Mouse (Mus musculus) urinary bladder, postnatal 14 days (tissue): ENCODE results near the gene Osr1.

Source experiments
- DNase-seq: peaks from one replicate; pipeline ENCODE4 v3.0.0; 2021; ENCODE audit warnings: low spot score

Gene Osr1

DNA sequence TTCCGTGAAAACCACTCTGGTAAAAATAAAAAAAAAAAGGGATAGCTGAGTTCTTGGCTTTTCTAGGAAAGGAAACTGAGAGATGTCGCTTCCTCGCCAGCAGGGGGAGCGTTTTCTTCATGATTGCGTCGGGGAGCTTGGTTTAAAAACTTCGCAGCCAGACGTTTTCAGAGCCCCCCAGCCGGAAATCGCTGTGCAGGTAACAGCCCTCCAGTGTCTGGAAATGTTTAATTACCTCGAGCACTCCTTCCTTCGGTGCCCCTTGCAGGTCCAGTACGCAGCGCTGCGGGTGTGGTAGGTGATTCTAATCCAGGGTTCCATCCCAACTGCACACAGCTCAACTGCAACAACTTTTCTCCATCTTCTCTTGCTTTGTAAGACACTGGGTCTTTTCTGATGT lies at the start of gene Osr1:
Gene Osr1 (plus strand): TSS at position 146 of the 400 bp plus-strand sequence.
- peak; percentile 78 for DNase-seq

DNA sequence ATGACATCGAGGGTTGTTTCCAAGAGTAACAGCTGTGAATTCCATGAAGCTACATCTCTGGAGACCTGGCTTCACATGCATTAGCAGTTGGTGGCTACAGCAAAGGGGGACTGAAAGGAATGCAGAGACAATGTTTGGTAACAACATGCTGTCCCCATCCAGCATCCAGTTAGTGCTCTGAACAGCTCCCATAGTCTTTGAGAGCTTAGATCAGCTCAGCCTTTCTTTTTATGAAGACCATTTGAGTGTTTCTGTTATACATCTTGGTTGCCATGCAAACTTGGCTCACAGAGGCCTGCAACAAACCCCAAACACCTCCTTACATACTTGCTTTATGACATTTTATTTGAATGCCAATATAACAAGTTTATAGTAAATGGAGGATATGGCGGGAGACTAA lies 19.6 kb upstream of the Osr1 start:
- DNase-seq = no peak

DNA sequence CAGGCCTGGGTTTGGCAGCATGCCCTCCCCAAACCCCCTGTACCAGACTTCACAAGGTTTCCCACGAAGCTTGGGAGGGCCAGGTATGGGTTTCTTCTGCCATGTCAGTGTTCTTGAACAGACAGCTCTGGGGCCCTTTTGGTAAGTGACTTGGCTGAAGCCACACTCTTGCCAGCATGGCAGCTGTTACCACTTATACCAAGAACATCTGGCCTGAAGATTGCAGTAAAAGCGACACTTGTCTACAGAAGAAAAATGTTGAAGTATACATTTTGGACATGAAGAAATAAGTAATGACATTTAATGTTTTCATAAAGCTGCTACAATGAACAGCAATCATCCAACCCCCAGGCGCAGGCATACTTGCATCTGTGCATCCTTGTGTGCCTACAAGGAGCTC lies 5.0 kb upstream of the Osr1 start:
- no peak for DNase-seq

DNA sequence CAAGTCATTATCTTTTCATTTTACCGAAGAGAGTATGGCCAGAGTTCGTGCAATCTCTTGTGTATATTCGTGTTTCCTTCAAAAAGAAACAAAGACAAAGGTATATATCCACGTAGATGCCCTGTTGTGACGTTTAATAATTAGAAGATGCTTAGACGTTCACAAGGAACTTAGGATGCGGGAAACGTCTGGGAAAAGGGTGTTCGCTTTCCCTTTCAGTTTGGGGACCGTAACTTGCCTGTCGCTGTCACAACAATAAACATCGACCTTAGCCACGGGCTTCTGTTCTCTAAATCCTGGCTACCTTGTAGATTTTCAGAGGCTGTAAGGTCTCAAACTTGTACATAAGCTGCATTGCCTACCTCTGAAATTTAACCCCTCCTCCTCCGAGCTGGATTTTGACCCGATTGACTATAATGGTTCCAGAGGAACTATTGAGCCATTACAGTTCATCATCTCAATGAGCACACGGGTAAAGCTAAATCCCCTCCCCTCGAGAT lies 630 bp downstream of the Osr1 start:
- DNase-seq = no peak

DNA sequence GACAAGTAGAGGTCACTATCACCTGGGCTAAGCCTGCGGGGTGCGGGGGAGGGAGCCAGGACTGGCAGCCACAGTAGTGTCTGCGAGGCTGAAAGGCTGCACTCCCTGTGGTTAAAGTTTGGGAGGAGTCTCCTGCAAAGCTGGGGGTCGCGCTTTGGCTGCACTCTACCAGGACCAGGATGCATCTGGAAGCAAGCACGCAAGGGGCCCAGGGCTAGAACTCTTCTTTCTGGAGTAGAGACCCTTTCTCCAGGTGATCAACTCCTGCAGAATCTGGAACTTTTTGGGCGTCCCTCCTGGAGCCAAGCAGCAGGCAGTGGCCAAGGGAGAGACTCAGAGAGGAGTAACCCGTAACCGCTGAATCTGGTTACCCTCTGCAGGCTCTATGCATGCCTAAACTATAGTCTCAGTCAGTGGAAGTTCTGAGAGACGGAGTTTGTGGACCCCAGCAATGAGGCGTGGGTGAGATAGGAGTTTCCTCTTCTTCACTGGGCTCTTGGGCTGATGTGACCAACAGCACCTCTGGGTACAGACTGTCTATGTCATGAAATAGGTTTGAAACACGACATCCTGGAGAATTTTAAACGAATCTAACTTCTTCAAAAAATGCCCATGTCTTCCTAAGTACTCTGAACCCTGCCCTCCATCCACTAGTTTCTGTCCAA lies 1.5 kb downstream of the Osr1 start:
- no peak for DNase-seq

DNA sequence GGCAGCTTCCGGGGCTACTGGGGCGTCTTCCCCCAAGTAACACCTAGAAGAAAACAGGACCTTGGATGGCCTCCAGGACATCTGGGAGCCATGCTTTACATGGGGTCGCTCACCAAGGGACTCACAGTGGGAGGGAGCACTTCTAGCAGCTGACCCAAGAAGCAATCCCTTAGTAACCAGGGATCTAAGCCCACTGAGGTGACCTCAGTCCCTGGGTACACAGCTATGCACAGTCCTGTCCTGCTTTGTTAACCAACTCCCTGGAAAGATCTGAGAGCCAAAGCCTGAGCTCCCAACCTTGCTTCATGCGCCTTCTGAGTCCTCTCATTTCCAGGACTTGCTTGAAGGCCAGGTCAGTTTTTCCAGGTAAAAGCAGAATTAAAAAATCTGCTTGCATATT lies 2.1 kb downstream of the Osr1 start:
- no peak for DNase-seq

DNA sequence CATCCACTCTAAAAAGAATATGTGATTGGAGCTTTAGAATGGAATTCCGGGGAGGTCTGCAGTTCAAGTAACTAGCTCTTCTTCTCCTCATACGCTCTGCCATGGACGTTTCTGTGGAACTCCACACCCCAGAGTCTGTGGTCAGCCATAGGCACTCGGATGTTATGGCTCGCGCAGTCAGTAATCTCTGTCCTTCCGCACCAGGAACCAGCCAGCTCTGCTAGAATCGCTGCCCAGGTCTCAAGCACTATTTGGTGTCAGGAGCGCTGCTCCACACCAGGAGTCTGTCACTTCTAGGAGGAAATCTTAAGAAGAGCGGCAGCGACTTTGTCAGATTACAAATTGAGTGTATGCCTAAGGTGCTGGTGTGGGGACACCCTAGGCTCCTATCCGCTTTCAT lies 3.8 kb downstream of the Osr1 start:
- DNase-seq = peak; percentile 30

DNA sequence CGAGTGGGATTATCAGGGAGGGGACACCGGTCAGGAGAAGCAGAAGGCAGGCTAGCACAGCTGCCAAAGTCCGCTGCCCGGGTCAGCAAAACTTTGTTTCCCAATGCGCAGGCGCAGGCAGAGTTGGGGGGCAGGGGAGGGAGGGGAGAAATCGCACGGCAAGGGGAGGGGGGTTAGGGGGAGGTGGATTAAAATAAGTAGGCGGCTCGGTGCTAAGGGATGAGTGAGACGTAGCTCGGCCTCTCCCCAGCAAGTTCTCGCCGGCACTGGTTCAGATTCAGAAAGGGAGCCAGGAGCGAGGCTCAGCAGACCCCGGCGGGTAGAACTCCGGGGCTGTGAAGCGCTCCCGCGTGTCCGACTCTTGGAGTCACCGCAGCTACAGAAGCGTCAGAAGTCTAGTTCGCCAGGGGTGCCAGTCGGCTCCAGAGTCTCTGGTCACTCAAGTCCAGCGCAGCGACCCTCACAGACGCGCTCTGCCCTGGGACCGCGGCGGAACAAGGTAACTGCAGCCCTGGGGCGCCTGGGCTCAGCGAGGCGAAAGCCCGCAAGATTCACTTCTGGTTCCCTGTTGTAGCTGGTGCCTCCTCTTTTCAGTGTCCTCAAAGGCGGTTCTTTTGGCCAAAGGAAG lies 4.4 kb downstream of the Osr1 start:
- DNase-seq = peak; percentile 74

DNA sequence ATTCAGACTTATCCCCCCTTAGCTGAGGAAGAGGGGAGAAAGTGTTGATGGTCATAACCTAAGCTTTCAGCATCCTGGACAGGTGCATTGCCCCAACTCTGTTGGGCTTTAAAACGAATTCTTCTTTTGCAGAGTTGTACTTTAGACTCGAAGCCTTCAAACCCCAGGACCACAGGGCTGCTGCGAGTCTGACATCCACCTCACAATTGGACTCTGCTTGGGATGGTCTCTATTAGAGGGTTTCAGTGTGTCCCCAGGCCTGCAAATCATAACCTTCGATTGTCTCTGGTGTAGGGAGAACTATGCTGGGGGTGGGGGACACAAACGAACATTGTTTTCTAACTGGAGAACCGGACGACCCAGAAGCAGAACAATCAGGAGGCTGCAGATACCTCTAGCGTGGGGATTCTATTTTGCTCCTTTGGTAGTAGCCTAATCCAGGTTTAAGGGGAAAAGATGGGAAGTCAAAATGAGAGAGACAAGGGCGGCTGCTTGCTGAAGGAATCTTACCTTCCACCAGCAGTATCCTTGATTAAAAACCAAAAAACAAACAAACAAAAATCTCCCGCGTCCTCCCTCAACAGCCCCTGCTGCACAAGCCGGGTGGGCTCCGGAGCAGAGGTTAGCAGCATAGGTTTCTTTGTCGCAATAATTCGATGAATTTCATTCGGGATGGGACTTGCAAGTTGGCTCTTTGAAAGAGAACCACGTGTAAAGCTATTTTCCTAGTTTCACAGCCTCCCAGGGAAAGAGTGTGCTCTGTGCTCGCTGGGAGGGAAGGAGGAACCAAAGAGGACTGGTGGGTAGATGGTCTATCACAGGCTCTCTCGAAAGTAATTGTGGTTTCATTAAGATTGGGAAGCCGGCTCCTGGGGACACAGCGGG lies 5.5 kb downstream of the Osr1 start:
- no peak for DNase-seq

DNA sequence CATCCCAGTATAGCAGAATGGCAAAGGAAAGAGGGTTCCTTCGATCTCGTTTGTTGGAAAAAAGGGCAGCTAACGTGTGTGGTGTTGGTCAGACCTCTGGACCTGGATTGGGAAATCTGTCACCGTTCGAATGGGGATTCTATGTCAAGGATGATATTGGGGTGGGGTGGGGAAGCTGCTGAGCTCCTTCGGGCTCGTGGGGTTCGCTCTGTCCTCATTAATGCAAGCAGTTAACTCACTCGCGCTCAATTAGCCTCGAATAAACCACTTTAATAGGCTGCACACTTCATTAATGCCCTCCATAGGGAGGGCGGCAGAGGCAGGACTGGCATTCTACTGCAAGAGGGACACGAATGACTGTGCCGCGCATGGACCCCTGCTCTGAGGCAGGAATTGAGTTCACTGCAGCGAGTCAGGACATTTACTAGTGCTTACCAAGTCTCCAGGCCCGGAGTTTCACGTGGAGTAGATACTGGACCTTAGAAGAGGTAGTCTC lies 6.2 kb downstream of the Osr1 start:
- DNase-seq = no peak

DNA sequence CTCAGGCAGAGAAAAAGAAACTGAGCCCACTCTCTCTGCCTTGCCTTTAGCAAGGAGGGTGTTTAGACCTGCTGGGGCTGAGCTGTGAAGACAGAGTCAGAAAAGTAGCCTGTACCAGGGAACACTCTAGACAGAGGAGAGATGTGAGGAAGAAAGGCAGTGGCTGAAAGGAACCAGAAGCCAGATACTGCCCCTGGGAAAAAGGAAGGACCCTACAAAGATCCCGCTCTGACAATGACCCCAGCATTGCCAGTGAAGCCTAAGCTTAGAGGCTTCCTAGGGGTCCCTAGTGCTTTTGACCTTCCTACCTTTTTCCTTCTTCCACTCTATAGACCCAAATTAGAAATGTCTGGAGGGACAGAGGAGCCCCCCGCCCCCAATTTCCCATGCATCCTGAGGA lies 7.7 kb downstream of the Osr1 start:
- no peak for DNase-seq

DNA sequence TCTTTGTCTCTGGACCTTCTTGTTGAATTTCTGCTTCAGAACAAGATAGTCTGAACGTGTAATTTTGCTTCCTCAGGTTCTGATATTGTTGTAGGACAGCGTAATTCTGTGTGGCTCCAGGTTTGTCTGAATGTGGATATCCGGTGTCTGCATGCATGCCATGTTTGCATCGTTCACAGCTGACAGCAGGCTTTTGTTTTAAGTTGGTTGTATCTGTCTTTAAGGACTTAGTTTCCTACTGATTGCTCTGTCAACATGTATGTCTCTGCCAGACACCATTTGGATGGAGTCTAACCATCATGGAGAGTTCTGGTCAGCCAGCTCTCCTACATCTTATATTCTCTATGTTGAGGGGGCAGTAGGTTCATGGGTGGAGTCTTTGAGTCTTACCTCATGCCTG lies 8.7 kb downstream of the Osr1 start:
- no peak for DNase-seq

DNA sequence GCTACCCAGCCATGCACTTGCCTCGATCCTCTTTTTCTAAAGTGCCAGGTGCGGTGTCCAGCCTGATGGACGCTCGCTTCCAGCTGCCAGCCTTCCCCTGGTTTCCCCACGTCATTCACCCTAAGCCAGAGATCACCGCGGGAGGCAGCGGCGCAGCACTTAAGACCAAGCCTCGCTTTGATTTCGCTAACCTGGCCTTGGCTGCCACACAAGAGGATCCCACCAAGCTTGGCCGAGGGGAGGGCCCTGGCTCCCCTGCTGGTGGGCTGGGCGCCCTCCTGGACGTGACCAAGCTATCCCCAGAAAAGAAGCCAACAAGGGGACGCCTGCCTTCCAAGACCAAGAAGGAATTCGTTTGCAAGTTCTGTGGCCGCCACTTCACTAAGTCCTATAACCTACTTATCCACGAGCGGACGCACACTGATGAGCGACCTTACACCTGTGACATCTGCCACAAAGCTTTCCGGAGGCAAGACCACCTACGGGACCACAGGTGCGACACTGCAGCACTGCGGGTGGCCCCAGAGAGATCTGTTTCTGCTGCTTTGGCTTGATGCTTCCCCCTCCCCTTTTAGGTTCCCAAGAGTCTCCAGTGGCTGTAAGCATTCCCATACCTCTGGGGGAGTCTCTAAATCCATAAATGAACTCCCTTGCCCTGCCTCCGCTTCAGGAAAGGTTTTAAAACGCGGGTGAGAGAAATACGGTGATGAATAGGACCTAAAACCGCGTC lies 9.6 kb downstream of the Osr1 start:
- no peak for DNase-seq

DNA sequence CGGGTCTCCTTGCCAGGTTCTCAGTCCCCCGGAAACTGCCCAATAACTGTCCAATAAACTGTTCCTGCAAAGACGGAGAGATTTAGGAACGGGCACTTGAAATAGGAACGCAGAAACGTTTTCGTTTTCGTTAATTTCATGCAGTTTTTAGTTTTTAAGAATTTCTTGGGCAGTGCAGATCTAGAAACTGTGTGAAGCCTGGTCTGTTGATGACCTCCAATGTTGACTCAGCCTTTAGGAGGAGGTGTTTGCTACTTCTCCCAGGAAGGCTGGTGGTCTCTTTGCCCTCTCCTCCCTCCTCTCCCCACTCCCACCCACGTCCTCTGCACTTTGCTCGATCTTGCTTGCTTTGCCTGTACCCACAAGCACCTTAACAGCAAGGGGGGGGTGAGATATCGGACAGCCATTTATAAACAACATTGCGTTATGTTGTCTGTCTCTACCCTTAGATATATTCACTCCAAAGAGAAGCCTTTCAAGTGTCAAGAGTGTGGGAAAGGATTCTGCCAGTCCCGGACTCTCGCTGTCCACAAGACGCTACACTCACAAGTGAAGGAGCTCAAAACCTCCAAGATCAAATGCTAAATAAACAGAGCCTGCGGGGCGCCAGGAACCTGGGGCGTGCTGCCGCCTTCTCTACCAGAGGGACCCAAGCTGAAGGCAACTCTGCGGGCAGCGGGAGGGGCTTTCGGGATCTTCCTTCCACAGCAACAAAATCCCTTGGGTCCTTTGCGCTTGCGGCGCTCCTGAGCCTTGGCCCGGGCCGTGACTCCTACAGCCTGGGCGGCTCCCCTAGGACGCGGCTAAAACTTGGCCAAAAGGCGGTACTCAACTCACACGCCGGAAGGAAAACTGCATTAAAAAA lies 10.4 kb downstream of the Osr1 start:
- DNase-seq = peak; percentile 49

DNA sequence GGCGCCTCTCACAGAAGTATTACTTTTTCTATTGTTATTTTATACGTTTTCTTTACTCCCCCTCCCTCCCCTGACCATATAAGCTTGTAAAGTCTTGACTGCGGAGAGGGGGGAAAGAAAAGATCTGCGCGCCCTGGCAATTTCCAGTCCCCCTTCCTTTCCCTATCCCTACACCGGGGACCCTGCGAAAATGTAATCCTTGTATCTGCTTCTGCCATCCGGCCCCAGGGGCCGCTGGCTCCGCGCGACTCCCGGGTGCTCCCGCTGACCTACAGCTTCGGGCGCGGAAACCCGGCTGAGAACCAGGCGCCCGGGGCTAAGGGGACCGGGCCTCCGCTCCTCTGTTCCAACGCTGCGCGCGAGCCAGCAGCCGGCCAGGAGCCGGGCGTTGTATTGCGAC lies 11.1 kb downstream of the Osr1 start:
- DNase-seq = peak; percentile 11

DNA sequence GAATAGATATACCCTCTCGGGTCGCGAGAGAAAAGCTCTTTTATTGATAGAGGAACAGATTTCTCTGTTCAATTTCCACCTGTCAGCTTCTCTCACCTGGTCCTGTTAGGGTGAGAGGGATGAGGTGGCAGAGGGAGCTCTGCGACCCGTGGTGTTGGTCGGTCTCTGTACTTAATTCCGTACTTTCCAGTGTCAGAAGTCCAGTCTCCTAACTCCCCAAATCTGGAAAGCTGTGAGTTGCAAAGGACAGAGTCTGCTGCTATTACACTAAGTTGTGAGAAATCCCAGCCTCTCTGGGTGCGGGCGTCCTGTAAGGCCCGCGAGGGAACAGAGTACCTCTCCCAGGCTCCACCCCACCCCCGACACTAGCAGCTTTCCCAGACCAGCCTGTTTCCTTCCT lies 11.6 kb downstream of the Osr1 start:
- DNase-seq = no peak

DNA sequence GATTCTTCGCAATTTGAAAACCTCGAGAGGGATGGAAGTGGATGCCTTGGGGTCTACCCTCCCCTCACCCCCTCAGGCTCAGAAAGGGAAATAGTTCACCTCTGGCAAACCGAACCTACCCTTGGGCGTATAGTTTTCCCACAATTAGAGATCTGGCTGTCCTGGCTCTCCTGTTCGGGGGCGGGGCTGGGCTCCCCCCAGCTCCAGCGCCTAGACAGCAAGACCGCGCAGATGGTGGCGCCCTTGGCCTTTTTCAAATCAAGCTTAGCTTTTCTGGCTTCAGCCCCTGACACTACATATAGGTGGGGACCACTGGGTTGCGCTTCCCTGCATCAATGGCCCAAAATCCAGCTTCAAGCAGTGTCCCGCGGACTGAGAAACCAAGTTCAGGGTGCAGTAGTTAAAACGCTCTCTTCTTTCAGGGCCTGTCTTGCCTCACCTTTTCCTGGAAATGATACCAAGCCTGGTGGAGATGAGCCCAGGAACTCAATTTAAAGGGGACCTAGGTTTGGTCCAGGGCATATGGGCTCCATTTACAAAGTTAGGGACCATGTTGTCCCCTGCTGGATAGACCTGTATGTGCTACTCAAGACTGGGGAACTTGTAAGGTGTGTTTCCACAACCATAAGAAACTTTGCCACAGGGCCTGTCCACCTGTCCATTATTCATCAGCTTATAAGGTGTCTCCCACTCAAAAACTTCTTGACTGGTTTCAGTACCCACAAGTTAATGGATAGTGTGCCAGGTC lies 12.5 kb downstream of the Osr1 start:
- no peak for DNase-seq

DNA sequence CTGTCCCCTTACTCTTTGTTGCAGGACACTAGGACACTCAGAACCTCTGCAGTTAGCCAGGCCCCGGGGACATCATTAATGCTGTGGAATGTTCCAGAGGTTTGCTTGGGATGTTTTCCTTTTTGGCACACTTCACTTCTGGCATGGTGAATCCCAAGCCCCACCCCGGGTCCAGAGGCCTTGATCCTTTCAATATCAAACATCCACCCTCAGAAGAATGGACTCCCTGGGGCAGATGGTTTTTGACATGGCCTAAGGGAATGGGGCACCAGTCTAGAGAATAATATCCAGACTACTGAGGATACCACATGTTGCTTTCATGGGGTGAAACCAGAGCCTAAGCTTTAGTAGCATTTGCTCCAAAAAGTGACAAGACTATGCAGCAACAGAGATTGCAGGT lies 13.5 kb downstream of the Osr1 start:
- peak; percentile 18 for DNase-seq

DNA sequence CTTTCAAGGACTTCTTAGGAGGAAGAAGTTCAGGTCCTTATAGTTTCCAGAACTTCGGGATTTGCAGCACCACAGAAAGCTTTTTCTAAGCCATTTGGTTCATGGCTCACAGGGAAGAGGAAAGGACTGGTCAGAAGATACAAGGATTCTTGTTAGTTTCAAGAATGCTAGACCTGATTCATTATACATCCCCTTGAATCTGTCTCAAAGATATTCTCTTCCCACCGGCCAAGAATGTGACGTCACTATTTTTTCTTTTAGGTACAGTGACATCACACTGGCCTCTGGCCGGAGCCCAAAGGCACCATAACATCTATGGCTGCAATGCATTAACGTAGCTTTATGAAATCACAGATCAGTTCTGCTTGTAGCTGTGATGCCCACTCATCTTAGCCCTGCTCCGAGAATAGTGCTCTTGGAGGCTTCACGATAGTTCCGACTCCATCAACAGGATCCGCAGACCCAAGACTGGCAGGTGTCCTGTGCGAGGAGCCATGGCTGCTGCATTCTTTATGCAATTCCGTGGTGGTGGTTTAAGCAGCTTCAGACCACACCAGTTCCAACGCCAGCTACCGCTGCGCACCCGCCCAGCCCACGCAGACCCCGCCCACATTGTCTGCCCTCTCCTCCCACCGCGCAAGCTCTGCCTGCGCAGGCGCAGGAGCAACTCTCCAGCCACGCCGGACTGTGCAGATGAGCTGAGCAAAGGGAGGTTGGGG lies 14.6 kb downstream of the Osr1 start:
- peak; percentile 89 for DNase-seq

DNA sequence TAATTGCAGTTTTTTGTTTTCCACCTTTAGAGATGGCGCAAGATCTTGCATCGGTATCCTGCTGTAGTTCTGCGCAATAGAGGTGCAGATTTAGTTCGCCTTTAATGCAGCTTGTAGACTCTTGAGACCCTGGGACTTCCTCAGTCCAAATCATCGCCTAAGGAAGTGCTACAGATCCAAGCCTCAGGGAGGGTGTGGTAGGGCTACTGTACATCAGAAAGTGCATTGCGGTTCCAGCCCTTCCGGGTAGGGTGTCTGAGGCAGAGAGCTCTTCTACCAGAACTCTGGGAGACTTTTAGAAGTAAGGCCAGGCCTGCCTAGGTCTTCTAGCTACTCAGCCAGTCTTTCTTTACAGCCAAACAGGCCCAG lies 15.2 kb downstream of the Osr1 start:
- peak; percentile 42 for DNase-seq
